Mouse (Mus musculus): Measurements from ENCODE around the gene Ccdc113.
"Not testable (repeated sequence)": the region's sequence is repeated elsewhere in the genome, so short reads cannot be mapped to it uniquely, and the experiment has no call there.

The Ccdc113 gene

DNA sequence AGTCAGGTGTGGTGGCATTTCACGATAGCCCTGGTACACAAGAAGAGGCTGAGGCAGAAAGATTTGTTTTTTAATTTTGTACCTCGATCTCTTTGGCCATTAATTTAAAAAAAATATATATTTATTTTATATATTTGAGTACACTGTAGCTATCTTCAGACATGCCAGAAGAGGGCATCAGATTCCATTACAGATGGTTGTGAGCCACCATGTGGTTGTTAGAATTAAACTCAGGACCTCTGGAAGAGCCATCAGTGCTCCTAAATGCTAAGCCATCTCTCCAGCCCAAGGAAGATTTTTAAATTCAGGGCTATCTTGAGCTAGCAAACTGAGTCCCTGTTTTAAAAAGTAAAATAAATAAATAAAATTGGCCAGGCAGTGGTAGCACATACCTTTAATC, 68.3 kb downstream of the Ccdc113 start:
- DNase-seq (ENCODE audit: low spot score): no peak

- not testable (repeated sequence) for DNase-seq (ENCODE audit: low spot score)
Observed at GRCm38 (mm10) chr8:95606509-95606908, 72.6 kb downstream of the Ccdc113 start.

GRCm38 (mm10) chr8:95607210-95607609, 73.3 kb downstream of the Ccdc113 start:
- no peak for DNase-seq (ENCODE audit: low spot score)
